Mouse (Mus musculus): ENCODE results near the gene Plekhn1. TPM values are rescaled to one million over a fixed set of nuclear protein-coding genes. Genes with fewer than 3 reads are reported as not detected.

Gene Plekhn1
- total and polyA plus RNA-seq, 3 experiments: 8.9 to 19.4 (median 13.4) TPM

DNA sequence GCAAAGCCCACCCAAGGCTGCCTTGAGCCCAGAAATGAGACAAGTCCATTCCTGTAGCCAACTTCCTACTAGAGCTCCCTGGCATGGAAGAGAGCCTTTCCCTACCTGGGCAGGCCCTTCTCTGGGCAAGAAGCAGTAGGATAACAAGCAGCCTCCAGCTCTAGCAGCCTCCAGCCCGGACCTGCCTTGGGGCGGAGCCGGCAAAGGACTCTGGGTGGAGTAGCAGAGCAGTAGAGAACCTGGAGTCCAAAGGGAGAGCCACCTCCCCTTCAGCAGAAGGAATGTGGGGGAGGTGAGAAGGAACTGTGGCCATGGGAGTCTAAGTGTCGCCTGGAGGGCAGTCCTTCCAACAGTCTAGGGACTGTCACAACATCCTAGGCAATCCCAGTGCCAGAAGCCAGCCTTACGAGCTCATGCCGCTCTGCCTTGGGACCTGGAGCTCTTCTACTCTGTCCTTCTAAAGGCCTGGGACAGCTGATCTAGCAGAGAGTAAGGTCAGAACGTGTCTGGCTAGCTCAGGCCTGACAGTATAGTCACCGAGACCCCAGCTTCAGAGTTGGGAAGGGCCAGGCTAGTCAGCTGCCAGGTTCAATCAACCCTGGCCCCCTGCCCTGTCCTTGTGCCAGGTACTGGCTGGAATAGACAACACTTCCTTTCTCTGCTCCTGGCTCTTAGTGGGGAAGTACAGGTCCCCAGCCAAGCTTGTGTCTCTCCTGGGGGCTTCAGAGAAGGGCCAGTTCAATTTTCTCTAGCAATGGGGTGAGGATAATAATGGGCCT lies 42.0 kb downstream of the Plekhn1 start:
- Histone ChIP-seq H3K4me3 (ENCODE audit: low read depth, low read length) (no peak overlapping the region), H3K36me3 (replicated peaks) (no peaks in the 10 kb centered on the region), H3K4me1 (ENCODE audit: insufficient read depth, low read depth, low read length) (peaks cover 12% of the 10 kb centered on the region), H3K9me3 (replicated peaks) (no peaks in the 10 kb centered on the region; the same call in 1 of the 2 replicates), H3K27me3 (ENCODE audit: insufficient read depth, low read length) (peaks cover 67% of the 10 kb centered on the region)
- no peak for ATAC-seq (ENCODE audit: extremely low read depth, insufficient number of reproducible peaks, low FRiP score, poor library complexity, severe bottlenecking)
- TF ChIP-seq CTCF (IDR thresholded peaks at IDR 0.05; ENCODE audit: low read depth, low read length) (no peak), POLR2AphosphoS5 (IDR thresholded peaks at IDR 0.05; ENCODE audit: insufficient replicate concordance, low read depth, low read length) (no peak), GATA1 (IDR thresholded peaks at IDR 0.05; ENCODE audit: borderline replicate concordance, low read length) (no peak), GATA2 (IDR thresholded peaks at IDR 0.05; ENCODE audit: borderline replicate concordance, low read depth, low read length) (no peak), TAL1 (conservative IDR thresholded peaks at IDR 0.05; ENCODE audit: low read depth, low read length) (no peak)
- no peak for DNase-seq (ENCODE audit: low spot score)

DNA sequence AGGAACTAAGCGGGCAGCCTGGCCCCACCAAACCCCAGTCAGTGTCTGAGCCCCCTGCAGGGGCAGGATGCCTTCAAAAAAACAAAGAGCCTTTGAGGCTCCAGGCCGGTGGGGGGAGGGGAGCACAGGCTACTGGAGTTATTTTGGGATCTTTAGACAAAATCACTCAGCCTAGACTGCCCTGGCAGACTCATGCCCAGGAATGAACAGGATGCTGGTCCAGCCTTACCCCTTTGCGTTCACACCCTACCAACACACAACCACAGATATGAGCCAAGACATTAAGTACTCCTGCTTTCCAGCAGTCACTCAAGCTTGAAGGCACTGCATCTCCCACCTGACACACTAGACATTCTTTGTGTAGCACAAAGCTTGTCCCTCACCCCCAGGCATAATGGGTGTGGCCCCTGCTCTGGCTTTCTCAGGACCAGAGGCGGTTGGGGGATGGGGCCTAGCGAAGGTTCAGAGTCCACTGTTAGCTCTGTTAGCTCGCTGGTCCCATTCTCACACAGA lies 45.8 kb downstream of the Plekhn1 start:
- no peak for ATAC-seq (ENCODE audit: extremely low read depth, insufficient number of reproducible peaks, low FRiP score, poor library complexity, severe bottlenecking)
- Histone ChIP-seq H3K27me3 (ENCODE audit: insufficient read depth, low read length) (peaks cover 57% of the 10 kb centered on the region), H3K4me3 (ENCODE audit: low read depth, low read length) (no peak overlapping the region), H3K36me3 (replicated peaks) (no peaks in the 10 kb centered on the region), H3K9me3 (replicated peaks) (no peaks in the 10 kb centered on the region), H3K4me1 (ENCODE audit: insufficient read depth, low read depth, low read length) (no peaks in the 10 kb centered on the region; the same call in 1 of the 2 replicates)
- TF ChIP-seq GATA1 (IDR thresholded peaks at IDR 0.05; ENCODE audit: borderline replicate concordance, low read length): no peak
- TF ChIP-seq CTCF (IDR thresholded peaks at IDR 0.05; ENCODE audit: low read depth, low read length): no peak
- TF ChIP-seq GATA2 (IDR thresholded peaks at IDR 0.05; ENCODE audit: borderline replicate concordance, low read depth, low read length): no peak
- no peak for TF ChIP-seq POLR2AphosphoS5 (IDR thresholded peaks at IDR 0.05; ENCODE audit: insufficient replicate concordance, low read depth, low read length)
- no peak for TF ChIP-seq TAL1 (conservative IDR thresholded peaks at IDR 0.05; ENCODE audit: low read depth, low read length)
- DNase-seq (ENCODE audit: low spot score): no peak

DNA sequence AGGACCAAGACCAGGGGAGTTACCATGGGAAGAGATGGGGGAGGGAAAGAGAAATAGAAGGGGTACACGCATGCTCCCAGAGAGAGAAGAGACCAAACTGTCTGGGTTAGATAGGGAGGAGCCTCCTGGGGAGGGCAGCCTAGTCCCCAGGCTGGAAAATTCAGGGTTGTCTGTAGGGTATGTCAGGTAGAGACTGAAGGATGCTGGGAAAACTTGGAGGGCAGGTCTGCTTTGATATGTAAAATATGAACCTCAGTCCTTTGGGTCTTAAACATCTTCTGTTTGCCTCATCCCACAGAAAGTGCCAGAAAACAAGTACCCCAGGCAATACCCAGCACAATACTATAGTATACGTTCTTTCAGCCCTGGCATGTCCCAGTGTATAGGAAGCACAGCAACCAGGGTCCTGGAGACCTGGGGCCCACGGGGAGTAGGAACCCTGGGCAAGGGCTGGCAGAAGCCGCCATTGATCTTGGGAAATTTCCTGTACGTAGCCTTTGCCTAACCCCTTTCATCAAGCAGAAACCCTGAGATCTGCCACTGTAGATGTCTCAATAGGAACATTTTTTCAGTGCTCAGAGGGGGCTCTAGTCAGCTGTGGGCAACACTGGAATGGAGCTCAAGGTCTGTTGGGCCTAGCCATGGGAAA lies 46.4 kb downstream of the Plekhn1 start:
- DNase-seq (ENCODE audit: low spot score) (no peak), ATAC-seq (ENCODE audit: extremely low read depth, insufficient number of reproducible peaks, low FRiP score, poor library complexity, severe bottlenecking) (no peak)
- Histone ChIP-seq H3K4me1 (ENCODE audit: insufficient read depth, low read depth, low read length) (no peaks in the 10 kb centered on the region; the same call in 1 of the 2 replicates), H3K4me3 (ENCODE audit: low read depth, low read length) (no peak overlapping the region), H3K27me3 (ENCODE audit: insufficient read depth, low read length) (peaks cover 52% of the 10 kb centered on the region), H3K9me3 (replicated peaks) (no peaks in the 10 kb centered on the region), H3K36me3 (replicated peaks) (no peaks in the 10 kb centered on the region)
- no peak for TF ChIP-seq GATA2 (IDR thresholded peaks at IDR 0.05; ENCODE audit: borderline replicate concordance, low read depth, low read length)
- TF ChIP-seq POLR2AphosphoS5 (IDR thresholded peaks at IDR 0.05; ENCODE audit: insufficient replicate concordance, low read depth, low read length): no peak
- TF ChIP-seq TAL1 (conservative IDR thresholded peaks at IDR 0.05; ENCODE audit: low read depth, low read length): no peak
- TF ChIP-seq GATA1 (IDR thresholded peaks at IDR 0.05; ENCODE audit: borderline replicate concordance, low read length): no peak
- TF ChIP-seq CTCF (IDR thresholded peaks at IDR 0.05; ENCODE audit: low read depth, low read length): no peak

DNA sequence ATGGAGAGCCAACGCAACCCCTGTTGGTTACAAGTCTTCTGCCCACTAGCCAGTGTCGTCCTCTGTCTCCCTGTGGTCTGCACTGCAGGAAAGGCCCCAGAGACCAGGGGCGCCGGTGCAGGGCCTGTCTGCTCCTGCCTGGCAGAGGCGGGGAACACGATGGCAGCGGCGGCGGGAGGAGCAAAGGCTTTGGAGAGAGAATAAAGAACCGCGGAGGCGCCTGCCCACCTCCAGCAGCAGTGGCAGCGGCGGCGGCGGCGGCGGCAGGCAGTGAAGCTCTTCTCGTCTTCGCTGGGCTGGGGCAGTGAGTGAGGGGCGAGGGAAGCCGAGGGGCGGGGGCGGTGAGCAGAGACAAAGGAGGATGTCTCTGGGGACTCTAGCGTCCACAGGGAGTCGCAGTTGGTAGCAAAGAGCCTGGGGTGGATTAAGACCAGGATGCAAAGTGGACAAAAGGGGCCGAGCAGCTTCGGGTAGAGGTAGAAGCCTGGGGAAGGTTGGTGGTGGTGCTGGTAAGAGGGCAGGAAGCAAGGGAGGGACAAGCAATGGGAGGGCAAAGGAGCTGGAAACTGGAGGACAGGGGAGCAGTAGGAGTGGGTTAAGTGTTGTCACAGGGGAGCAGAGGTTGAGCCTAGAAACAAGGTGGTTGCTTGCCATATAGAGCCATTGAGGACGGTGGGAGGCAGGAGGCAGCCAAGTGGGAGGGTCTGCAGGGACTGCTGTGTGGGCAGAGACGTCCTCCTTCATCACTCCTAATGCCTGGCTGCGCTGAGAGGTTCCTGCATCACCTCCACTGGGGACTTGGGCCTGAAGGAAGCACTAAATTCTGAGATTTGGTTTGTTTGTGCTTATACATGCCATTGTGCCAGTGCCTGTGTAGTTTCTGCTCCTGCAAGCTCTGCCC lies 48.5 kb downstream of the Plekhn1 start:
- no peak for ATAC-seq (ENCODE audit: extremely low read depth, insufficient number of reproducible peaks, low FRiP score, poor library complexity, severe bottlenecking)

DNA sequence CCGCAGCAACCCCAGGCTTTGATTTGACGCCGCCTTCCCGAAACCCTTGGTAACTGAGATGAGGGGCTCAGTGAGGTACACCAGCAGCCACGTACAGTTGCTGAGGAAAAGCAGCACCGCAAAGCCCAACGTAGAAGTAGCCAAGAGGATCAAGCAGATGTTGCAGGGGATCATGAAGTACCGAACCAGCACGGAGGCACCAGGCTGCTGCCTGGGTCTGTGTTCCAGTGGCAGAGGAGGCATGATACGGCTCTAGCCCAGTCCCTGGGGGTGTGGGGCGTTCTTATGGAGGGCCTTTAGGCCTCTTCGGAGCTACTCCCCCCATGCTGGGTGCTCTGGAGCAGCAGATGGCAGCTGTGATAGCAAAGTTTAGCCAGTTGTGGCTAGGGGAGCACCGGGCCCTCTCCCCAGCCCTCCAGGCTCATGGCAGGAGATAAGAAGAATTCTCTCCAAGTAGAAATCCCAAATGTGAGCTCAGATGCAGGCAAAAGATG lies 49.2 kb downstream of the Plekhn1 start:
- Histone ChIP-seq H3K36me3 (replicated peaks) (no peaks in the 10 kb centered on the region), H3K4me1 (ENCODE audit: insufficient read depth, low read depth, low read length) (no peaks in the 10 kb centered on the region; the same call in 1 of the 2 replicates), H3K9me3 (replicated peaks) (no peaks in the 10 kb centered on the region), H3K4me3 (ENCODE audit: low read depth, low read length) (no peak overlapping the region), H3K27me3 (ENCODE audit: insufficient read depth, low read length) (peaks cover 31% of the 10 kb centered on the region)
- ATAC-seq (ENCODE audit: extremely low read depth, insufficient number of reproducible peaks, low FRiP score, poor library complexity, severe bottlenecking) (no peak), DNase-seq (ENCODE audit: low spot score) (no peak)
- no peak for TF ChIP-seq GATA2 (IDR thresholded peaks at IDR 0.05; ENCODE audit: borderline replicate concordance, low read depth, low read length)
- no peak for TF ChIP-seq TAL1 (conservative IDR thresholded peaks at IDR 0.05; ENCODE audit: low read depth, low read length)
- no peak for TF ChIP-seq GATA1 (IDR thresholded peaks at IDR 0.05; ENCODE audit: borderline replicate concordance, low read length)
- TF ChIP-seq CTCF (IDR thresholded peaks at IDR 0.05; ENCODE audit: low read depth, low read length): no peak
- no peak for TF ChIP-seq POLR2AphosphoS5 (IDR thresholded peaks at IDR 0.05; ENCODE audit: insufficient replicate concordance, low read depth, low read length)

More for the DNA sequence above, 48.5 kb downstream of the Plekhn1 start:
- DNase-seq (ENCODE audit: low spot score): no peak
- H3K36me3 ChIP-seq (replicated peaks): no peaks in the 10 kb centered on the region
- TF ChIP-seq TAL1 (conservative IDR thresholded peaks at IDR 0.05; ENCODE audit: low read depth, low read length) (no peak), POLR2AphosphoS5 (IDR thresholded peaks at IDR 0.05; ENCODE audit: insufficient replicate concordance, low read depth, low read length) (no peak), CTCF (IDR thresholded peaks at IDR 0.05; ENCODE audit: low read depth, low read length) (no peak), GATA2 (IDR thresholded peaks at IDR 0.05; ENCODE audit: borderline replicate concordance, low read depth, low read length) (no peak), GATA1 (IDR thresholded peaks at IDR 0.05; ENCODE audit: borderline replicate concordance, low read length) (no peak)
- H3K4me3 ChIP-seq (ENCODE audit: low read depth, low read length): no peak overlapping the region
- no peaks in the 10 kb centered on the region for H3K9me3 ChIP-seq (replicated peaks)
- no peaks in the 10 kb centered on the region; the same call in 1 of the 2 replicates for H3K4me1 ChIP-seq (ENCODE audit: insufficient read depth, low read depth, low read length)
- peaks cover 34% of the 10 kb centered on the region for H3K27me3 ChIP-seq (ENCODE audit: insufficient read depth, low read length)

Data from G1E (cell line).